Mouse (Mus musculus): ENCODE measurements around the gene Ccdc126. TPM values are rescaled to one million over a fixed set of nuclear protein-coding genes. Genes with fewer than 3 reads are reported as not detected.
"Not testable (repeated sequence)": the region's sequence is repeated elsewhere in the genome, so short reads cannot be mapped to it uniquely, and the experiment has no call there.

The Ccdc126 gene
- 4.7 and 5.6 TPM in 2 replicates for polyA plus RNA-seq (2016; fragmentation: Nextera tagmentation; extraction: Ambion mirVana)

DNA sequence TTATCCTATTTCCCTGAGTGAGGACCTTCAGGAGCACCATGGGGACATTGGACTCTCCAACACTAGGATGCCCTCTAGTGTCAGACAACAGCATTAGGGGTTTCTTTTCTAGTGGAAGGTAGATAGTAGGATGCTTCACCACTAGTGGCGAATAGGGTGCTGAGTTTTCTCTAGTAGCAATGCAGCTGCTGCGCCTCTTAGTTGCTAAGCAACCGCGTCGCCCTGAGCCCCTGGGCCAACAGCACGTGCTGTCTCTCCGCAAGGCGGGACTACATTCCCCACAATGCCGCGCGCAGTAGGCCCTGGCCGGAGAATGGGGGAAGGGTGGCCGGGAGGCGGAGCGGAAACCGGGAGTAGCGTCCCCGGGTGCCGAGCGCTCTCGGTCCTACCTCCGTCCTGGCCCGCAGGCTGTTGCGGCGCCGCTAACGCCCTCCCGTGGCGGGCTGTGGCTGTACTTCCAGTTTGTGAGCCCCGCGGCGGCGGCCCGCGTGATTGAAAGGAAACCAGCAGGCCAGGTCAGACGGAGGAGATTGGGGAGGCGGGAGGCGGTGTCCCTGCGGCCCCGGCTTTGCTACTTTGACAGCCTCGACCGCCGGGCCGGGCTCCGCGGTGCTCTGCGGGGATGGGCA lies at the start of gene Ccdc126:
Ccdc126 (plus strand) TSS at position 309 of the 629 bp plus-strand sequence.
- H3K27me3 ChIP-seq (ENCODE audit: low read depth, poor library complexity, severe bottlenecking), result no peaks in the 10 kb centered on the region
- peak within 1 kb of the TSS; percentile 88 for H3K27ac ChIP-seq (replicated peaks)
- peak; percentile 99 for DNase-seq (ENCODE audit: low spot score)
- peaks cover 13% of the 10 kb centered on the region for H3K4me1 ChIP-seq
- H3K4me3 ChIP-seq, result peak within 1 kb of the TSS; percentile 60
- WGBS, result under 1% methylated on average over 47 of the region's 47 CpGs
- no peaks in the 10 kb centered on the region for H3K9me3 ChIP-seq (replicated peaks)
- no peaks in the 10 kb centered on the region for H3K36me3 ChIP-seq

DNA sequence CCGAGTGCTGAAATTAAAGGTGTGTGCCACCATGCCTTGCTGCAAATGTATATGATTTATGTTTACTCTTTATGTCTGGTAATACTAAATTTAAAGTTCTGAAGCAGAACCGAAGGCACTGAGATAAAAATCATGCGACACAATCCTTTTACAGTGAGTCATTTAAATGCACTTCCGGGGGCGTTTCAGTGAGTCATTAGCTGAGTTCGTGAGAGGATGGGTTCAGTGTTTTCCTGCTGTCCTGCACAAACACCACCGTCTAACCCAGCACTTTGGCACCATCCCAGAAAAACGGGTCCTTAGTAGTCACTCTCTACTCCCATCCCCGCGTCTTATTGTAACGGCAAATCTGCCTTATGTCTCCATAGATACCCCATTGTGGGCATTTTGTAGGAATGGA lies 49.2 kb upstream of the Ccdc126 start:
- H3K27me3 ChIP-seq (ENCODE audit: low read depth, poor library complexity, severe bottlenecking), result no peaks in the 10 kb centered on the region
- WGBS, result 83% methylated on average over 11 of the region's 11 CpGs

DNA sequence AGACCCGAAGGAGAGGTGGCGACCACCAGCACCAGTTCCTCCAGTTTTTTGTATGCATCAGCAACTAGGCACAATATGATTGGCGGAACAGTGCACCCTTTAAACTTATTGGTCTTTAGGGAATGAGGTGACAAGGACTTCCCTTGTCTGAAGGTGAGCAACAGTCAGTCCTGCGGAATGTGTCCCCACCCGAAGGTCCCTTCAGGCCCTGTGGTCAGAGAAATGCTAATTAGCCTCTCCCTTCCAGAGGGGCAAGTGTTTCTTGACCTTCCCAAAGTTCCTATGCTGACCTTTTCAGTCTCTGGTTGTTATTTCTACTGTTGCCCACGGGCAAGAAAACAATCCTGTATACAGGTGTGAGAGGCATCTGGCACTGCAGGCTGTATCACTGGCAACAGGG lies 47.3 kb upstream of the Ccdc126 start:
- DNase-seq (ENCODE audit: low spot score), result peak; percentile 3
- H3K27ac ChIP-seq (replicated peaks), result no peak overlapping the region
- H3K4me3 ChIP-seq, result no peak overlapping the region
- WGBS, result 78% methylated on average over 6 of the region's 6 CpGs
- H3K9me3 ChIP-seq (replicated peaks), result no peaks in the 10 kb centered on the region
- H3K4me1 ChIP-seq, result peaks cover 10% of the 10 kb centered on the region
- no peaks in the 10 kb centered on the region for H3K36me3 ChIP-seq
- H3K27me3 ChIP-seq (ENCODE audit: low read depth, poor library complexity, severe bottlenecking), result no peaks in the 10 kb centered on the region

More for the DNA sequence above, 49.2 kb upstream of the Ccdc126 start:
- H3K9me3 ChIP-seq (replicated peaks), result no peaks in the 10 kb centered on the region
- no peak overlapping the region for H3K27ac ChIP-seq (replicated peaks)
- peak; percentile 5 for DNase-seq (ENCODE audit: low spot score)
- no peaks in the 10 kb centered on the region for H3K36me3 ChIP-seq
- H3K4me1 ChIP-seq, result peaks cover 10% of the 10 kb centered on the region
- no peak overlapping the region for H3K4me3 ChIP-seq

GRCm38 (mm10) chr6:49272863-49273262 lies 46.2 kb upstream of the Ccdc126 start:
- 84% methylated on average over 2 of the region's 2 CpGs for WGBS
- Histone ChIP-seq H3K4me1 (peaks cover 10% of the 10 kb centered on the region), H3K4me3 (no peak overlapping the region), H3K36me3 (no peaks in the 10 kb centered on the region), H3K9me3 (replicated peaks) (no peaks in the 10 kb centered on the region), H3K27me3 (ENCODE audit: low read depth, poor library complexity, severe bottlenecking) (no peaks in the 10 kb centered on the region), H3K27ac (replicated peaks) (no peak overlapping the region)
- DNase-seq (ENCODE audit: low spot score), result no peak

- H3K9me3 ChIP-seq (replicated peaks), result no peaks in the 10 kb centered on the region
- H3K27ac ChIP-seq (replicated peaks), result peak overlapping the region; percentile 63
- H3K36me3 ChIP-seq, result no peaks in the 10 kb centered on the region
- peaks cover 10% of the 10 kb centered on the region for H3K4me1 ChIP-seq
- 23% methylated on average over 4 of the region's 4 CpGs for WGBS
- DNase-seq (ENCODE audit: low spot score), result peak; percentile 11
- no peaks in the 10 kb centered on the region for H3K27me3 ChIP-seq (ENCODE audit: low read depth, poor library complexity, severe bottlenecking)
- H3K4me3 ChIP-seq, result no peak overlapping the region
Observed at GRCm38 (mm10) chr6:49273934-49274333, 45.1 kb upstream of the Ccdc126 start.

DNA sequence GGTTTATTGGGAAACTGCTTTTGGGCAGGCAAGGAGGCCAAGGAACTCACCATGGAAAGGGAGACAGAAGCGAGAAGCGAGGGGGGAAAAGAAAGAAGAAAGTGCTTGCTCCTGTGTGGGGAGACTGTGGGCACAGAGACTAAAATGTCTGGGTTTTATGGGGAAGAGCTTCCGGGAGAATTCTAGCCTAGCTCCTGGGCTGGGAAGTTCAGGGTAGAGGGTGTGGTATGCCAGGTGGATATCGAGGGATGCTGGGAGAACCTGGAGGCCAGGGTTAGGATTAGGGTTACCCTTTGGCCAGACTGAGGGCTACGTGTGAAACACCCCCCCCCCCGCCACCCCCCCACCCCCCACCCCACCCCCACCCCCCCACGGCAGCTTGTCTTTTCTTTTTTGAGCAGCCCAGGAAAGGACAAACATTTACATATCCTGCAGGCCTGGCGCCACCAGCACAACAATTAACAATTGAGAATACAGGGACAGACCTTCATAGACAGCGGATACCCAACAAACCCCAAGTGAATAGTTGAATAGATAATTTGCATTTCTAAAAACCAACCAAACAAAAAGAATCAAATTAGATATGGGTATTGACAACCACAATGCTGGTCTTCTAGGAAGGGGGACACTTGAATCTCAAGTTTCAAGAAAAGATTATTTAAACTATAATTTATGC lies 44.5 kb upstream of the Ccdc126 start:
- DNase-seq (ENCODE audit: low spot score), result no peak
- Histone ChIP-seq H3K27me3 (ENCODE audit: low read depth, poor library complexity, severe bottlenecking) (no peaks in the 10 kb centered on the region), H3K27ac (replicated peaks) (0 out of 2 replicates have a peak overlapping the region, but pooled peaks have one; percentile 63), H3K9me3 (replicated peaks) (no peaks in the 10 kb centered on the region), H3K36me3 (no peaks in the 10 kb centered on the region), H3K4me1 (peaks cover 10% of the 10 kb centered on the region), H3K4me3 (no peak overlapping the region)
- 49% methylated on average over 9 of the region's 9 CpGs for WGBS

DNA sequence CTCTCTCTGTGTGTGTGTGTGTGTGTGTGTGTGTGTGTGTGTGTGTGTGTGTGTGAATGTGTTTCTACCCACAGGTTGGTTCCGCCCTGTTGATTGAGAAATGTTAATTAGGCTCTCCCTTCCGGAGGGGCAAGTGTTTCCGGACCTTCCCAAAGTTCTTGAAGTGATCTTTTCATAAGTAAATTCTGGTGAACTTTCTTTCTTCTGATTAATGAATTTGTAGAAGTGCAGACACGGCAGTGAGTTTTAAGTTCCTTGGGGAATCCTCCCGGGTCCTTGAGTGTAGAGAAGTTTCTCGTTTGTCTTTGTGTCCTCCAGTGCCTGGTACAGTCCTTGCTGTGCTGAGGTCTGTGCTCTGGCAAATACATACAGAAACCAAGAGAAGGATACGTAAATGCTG lies 43.8 kb upstream of the Ccdc126 start:
- Histone ChIP-seq H3K27ac (replicated peaks) (no peak overlapping the region), H3K4me3 (no peak overlapping the region), H3K27me3 (ENCODE audit: low read depth, poor library complexity, severe bottlenecking) (no peaks in the 10 kb centered on the region), H3K4me1 (peaks cover 10% of the 10 kb centered on the region), H3K9me3 (replicated peaks) (no peaks in the 10 kb centered on the region), H3K36me3 (no peaks in the 10 kb centered on the region)
- DNase-seq (ENCODE audit: low spot score), result no peak
- 90% methylated on average over 7 of the region's 7 CpGs for WGBS

- no peaks in the 10 kb centered on the region for H3K36me3 ChIP-seq
- no peaks in the 10 kb centered on the region for H3K9me3 ChIP-seq (replicated peaks)
- 52% methylated on average over 1 of the region's 1 CpGs for whole genome bisulfite sequencing
- H3K4me3 ChIP-seq, result no peak overlapping the region
- no peak overlapping the region for H3K27ac ChIP-seq (replicated peaks)
- no peak for DNase-seq (ENCODE audit: low spot score)
- 0 out of 2 replicates have a peak, but pooled peaks cover 3% of the 10 kb centered on the region for H3K4me1 ChIP-seq
- no peaks in the 10 kb centered on the region for H3K27me3 ChIP-seq (ENCODE audit: low read depth, poor library complexity, severe bottlenecking)
Observed at GRCm38 (mm10) chr6:49280942-49281341, 38.1 kb upstream of the Ccdc126 start.

GRCm38 (mm10) chr6:49282122-49282521 lies 37.0 kb upstream of the Ccdc126 start:
- DNase-seq (ENCODE audit: low spot score), result no peak
- Histone ChIP-seq H3K27ac (replicated peaks) (no peak overlapping the region), H3K9me3 (replicated peaks) (no peaks in the 10 kb centered on the region), H3K4me3 (no peak overlapping the region), H3K4me1 (0 out of 2 replicates have a peak, but pooled peaks cover 3% of the 10 kb centered on the region), H3K27me3 (ENCODE audit: low read depth, poor library complexity, severe bottlenecking) (no peaks in the 10 kb centered on the region), H3K36me3 (no peaks in the 10 kb centered on the region)
- 91% methylated on average over 1 of the region's 1 CpGs for WGBS

DNA sequence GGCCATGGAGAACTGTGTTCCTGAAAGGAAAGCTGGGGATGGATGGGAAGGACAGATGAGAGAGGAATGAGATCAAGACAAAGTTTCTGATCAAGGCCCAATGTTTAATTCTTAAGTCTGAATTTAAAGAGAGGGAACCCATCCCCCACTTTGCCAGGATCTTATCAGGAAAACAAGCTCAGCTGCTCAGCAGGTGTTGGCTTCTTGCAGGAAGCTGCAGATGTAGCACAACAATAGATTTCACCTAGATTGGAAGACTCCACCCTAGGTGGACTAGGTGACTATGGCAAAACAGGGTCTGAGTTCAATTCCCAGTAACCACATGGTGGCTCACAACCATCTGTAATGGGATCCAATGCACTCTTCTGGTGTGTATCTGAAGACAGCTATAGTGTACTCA lies 20.8 kb upstream of the Ccdc126 start:
- Histone ChIP-seq H3K4me3 (no peak overlapping the region), H3K4me1 (no peaks in the 10 kb centered on the region), H3K36me3 (no peaks in the 10 kb centered on the region), H3K9me3 (replicated peaks) (no peaks in the 10 kb centered on the region), H3K27me3 (ENCODE audit: low read depth, poor library complexity, severe bottlenecking) (no peaks in the 10 kb centered on the region), H3K27ac (replicated peaks) (no peak overlapping the region)
- DNase-seq (ENCODE audit: low spot score), result no peak

DNA sequence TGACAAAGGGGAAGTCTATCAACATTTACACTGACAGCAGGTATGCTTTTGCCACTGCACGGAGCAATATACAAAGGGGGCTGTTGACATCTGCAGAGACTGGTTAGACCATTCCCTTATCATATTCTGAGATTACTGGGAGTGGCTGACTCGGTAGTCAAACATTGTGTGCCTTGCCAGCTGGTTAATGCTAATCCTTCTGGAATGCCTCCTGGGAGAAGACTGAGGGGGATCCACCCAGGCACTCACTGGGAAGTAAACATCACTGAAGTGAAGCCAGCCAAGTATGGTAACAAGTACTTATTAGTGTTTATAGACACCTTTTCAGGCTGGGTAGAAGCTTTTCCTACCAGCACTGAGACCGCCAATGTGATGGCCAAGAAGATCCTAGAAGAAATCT lies 4.3 kb upstream of the Ccdc126 start:
- not testable (repeated sequence) for DNase-seq (ENCODE audit: low spot score); H3K36me3 ChIP-seq; H3K4me1 ChIP-seq; H3K27ac ChIP-seq (replicated peaks); H3K27me3 ChIP-seq (ENCODE audit: low read depth, poor library complexity, severe bottlenecking); H3K4me3 ChIP-seq; H3K9me3 ChIP-seq (replicated peaks)
- 49% methylated on average over 3 of the region's 3 CpGs for WGBS

DNA sequence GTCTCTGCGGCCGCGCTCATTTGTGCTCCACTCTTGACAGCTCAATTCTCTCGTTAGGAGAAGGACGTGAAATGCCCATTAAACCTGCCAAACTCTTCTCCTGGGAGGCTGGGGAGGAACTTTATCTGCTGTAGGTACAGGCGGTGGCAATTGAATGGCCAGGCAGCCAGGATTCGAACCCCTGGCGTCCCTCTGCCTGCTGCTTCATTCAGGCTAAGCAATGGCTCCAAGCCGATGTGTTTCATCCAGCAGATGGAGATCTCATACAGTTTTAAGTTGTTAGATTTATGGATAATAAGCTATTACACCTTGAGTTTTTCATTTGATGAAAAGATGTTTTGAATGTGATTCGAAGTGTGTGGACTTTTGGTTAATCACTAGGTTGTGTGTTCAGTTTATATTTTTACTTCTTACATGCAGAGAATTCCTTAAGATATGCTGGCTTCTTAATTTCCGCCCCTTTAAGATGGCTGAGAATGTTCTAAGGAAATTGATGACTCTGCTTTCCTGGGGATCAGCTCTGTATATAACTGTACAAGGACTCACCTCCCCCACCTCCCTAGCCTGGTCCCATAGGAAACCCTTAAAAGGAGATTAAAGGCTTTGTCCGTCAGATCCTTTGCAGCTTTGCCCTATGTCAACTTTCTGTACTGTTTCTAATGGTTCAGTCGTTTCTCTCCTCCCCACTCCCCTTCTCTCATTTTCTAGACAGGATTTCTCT lies 681 bp downstream of the Ccdc126 start:
- H3K27me3 ChIP-seq (ENCODE audit: low read depth, poor library complexity, severe bottlenecking), result no peaks in the 10 kb centered on the region
- H3K27ac ChIP-seq (replicated peaks), result peak overlapping the region; percentile 88
- H3K4me1 ChIP-seq, result peaks cover 19% of the 10 kb centered on the region
- no peaks in the 10 kb centered on the region for H3K36me3 ChIP-seq
- no peak for DNase-seq (ENCODE audit: low spot score)
- H3K4me3 ChIP-seq, result peak overlapping the region; percentile 60
- 13% methylated on average over 13 of the region's 13 CpGs for WGBS
- H3K9me3 ChIP-seq (replicated peaks), result no peaks in the 10 kb centered on the region

- Histone ChIP-seq H3K9me3 (replicated peaks) (no peaks in the 10 kb centered on the region), H3K4me1 (peaks cover 19% of the 10 kb centered on the region), H3K4me3 (no peak overlapping the region), H3K36me3 (no peaks in the 10 kb centered on the region), H3K27me3 (ENCODE audit: low read depth, poor library complexity, severe bottlenecking) (no peaks in the 10 kb centered on the region), H3K27ac (replicated peaks) (no peak overlapping the region)
- DNase-seq (ENCODE audit: low spot score), result no peak
- 88% methylated on average over 3 of the region's 3 CpGs for WGBS
Observed at GRCm38 (mm10) chr6:49321341-49321740, 2.3 kb downstream of the Ccdc126 start.

Measured in midbrain, embryonic 10.5 days (tissue).